In the genomic region with DNA sequence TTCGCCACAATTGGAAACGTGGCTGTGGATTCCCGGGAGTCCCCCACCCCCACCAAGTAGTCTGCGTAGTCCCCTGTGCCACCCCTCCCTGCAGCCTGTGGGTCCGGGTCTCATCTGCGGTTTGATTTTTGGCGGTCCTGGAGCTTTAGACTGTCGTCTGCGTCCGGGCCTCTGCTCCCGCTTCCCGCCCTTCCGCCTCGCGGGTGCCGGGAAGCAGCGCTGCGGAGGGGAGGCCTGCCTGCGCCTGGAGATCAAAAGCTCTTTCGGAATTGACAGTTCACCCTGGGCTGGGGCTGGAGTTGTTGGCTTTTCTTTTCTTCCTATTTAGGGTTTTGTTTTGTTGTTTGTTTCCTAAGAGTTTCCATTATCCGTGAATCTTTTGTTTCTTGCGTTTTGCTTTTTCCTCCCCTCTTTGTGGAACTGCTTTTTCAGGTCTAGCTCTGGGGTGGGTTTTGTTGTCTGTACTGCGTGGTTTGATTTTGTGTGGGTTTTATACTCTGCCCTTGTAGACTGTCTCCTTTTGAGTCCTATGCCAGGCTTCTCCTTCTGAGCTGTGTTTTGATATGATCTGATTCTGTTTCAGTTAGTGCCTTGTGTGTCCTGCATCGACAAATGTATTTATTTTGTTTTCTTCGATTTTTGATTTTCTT, we compare ENCODE assay signal across 8 mouse cellular contexts. TPM values are rescaled to one million over a fixed set of nuclear protein-coding genes. Genes with fewer than 3 reads are reported as not detected.
DNase-seq lines count a peak whose midpoint lies in the region; ATAC-seq and TF ChIP-seq lines count a peak whose summit lies in the region.

No protein-coding gene starts in this region.

- ATAC-seq in kidney, embryonic 16.5 days (ENCODE audit: low FRiP score, low TSS enrichment) = no peak
- ATAC-seq in hindbrain, postnatal 0 days = no peak
- ATAC-seq in midbrain, embryonic 16.5 days = no peak
- no peak for ATAC-seq in erythroid progenitor cell, adult 5-6 weeks (replicated peaks; ENCODE audit: low FRiP score, poor library complexity, severe bottlenecking)

- no peak overlapping the region for H3K27ac ChIP-seq in kidney, embryonic 16.5 days (ENCODE audit: low read length)
- no peak overlapping the region for H3K27ac ChIP-seq in hindbrain, postnatal 0 days
- no peak overlapping the region for H3K27ac ChIP-seq in midbrain, embryonic 16.5 days (ENCODE audit: low read length)

- WGBS in kidney, embryonic 16.5 days = 1% methylated on average over 24 of the region's 25 CpGs
- 2% methylated on average over 25 of the region's 25 CpGs for WGBS in hindbrain, postnatal 0 days
- under 1% methylated on average over 25 of the region's 25 CpGs for WGBS in midbrain, embryonic 16.5 days

- H3K9me3 ChIP-seq in kidney, embryonic 16.5 days (ENCODE audit: low read length) = no peaks in the 10 kb centered on the region
- no peaks in the 10 kb centered on the region for H3K9me3 ChIP-seq in hindbrain, postnatal 0 days (ENCODE audit: low read length)
- H3K9me3 ChIP-seq in midbrain, embryonic 16.5 days (replicated peaks; ENCODE audit: control insufficient read depth, low read length, poor library complexity, severe bottlenecking) = no peaks in the 10 kb centered on the region

- peak overlapping the region; percentile 22 for H3K4me3 ChIP-seq in kidney, embryonic 16.5 days (ENCODE audit: low read length)
- no peak overlapping the region for H3K4me3 ChIP-seq in hindbrain, postnatal 0 days (ENCODE audit: low read length)
- peak overlapping the region; percentile 18; the same call in 1 of the 2 replicates for H3K4me3 ChIP-seq in midbrain, embryonic 16.5 days (ENCODE audit: low read depth, low read length)

- H3K36me3 ChIP-seq in kidney, embryonic 16.5 days (ENCODE audit: insufficient read depth, low read length) = no peaks in the 10 kb centered on the region
- H3K36me3 ChIP-seq in hindbrain, postnatal 0 days (ENCODE audit: insufficient read depth, low read length) = no peaks in the 10 kb centered on the region
- no peaks in the 10 kb centered on the region for H3K36me3 ChIP-seq in midbrain, embryonic 16.5 days (ENCODE audit: control insufficient read depth, insufficient read depth, low read length)

- no peak overlapping the region for H3K9ac ChIP-seq in kidney, embryonic 16.5 days (replicated peaks; ENCODE audit: low read length)
- H3K9ac ChIP-seq in hindbrain, postnatal 0 days (replicated peaks; ENCODE audit: low read length) = no peak overlapping the region
- no peak overlapping the region for H3K9ac ChIP-seq in midbrain, embryonic 16.5 days (ENCODE audit: low read depth, low read length)

- peaks cover 94% of the 10 kb centered on the region for H3K27me3 ChIP-seq in kidney, embryonic 16.5 days (ENCODE audit: insufficient read depth, low read length)
- H3K27me3 ChIP-seq in hindbrain, postnatal 0 days (ENCODE audit: insufficient read depth, low read length) = peaks cover 56% of the 10 kb centered on the region
- peaks cover 59% of the 10 kb centered on the region for H3K27me3 ChIP-seq in midbrain, embryonic 16.5 days (ENCODE audit: control insufficient read depth, insufficient read depth, low read depth, low read length)

- DNase-seq in kidney, adult 9 months = no peak
- peak; percentile 71 for DNase-seq in embryo, embryonic 9.5 days (ENCODE audit: extremely low spot score)
- DNase-seq in hindbrain, postnatal 0 days (ENCODE audit: low spot score) = no peak
- DNase-seq in cerebellum, adult 9-11 months = no peak
- DNase-seq in spleen, adult 12 weeks (ENCODE audit: low spot score) = no peak

- TF ChIP-seq CTCF in hindbrain, postnatal 0 days (IDR thresholded peaks at IDR 0.05; ENCODE audit: low read depth) = no peak

- H3K4me2 ChIP-seq in kidney, embryonic 16.5 days (replicated peaks; ENCODE audit: low read depth, low read length) = no peak overlapping the region
- peak overlapping the region; percentile 34 for H3K4me2 ChIP-seq in hindbrain, postnatal 0 days (ENCODE audit: low read depth, low read length)
- peak overlapping the region; percentile 29 for H3K4me2 ChIP-seq in midbrain, embryonic 16.5 days (ENCODE audit: low read length)

- peaks cover 9% of the 10 kb centered on the region; the same call in 1 of the 2 replicates for H3K4me1 ChIP-seq in kidney, embryonic 16.5 days (ENCODE audit: insufficient read depth, low read length)
- H3K4me1 ChIP-seq in hindbrain, postnatal 0 days (ENCODE audit: insufficient read depth, low read length) = no peaks in the 10 kb centered on the region
- H3K4me1 ChIP-seq in midbrain, embryonic 16.5 days (ENCODE audit: control insufficient read depth, insufficient read depth, low read length) = no peaks in the 10 kb centered on the region

RNA-seq across cellular contexts. Expression of gene Pax5, which starts 1.9 kb away (rescaled TPM):
- not detected in 2 replicates for polyA plus RNA-seq in kidney, embryonic 16.5 days (2015; fragmentation: Nextera tagmentation; extraction: Ambion mirVana)
- total RNA-seq in hindbrain, postnatal 0 days (2014; rRNA removed) = 10.0 and 14.4 TPM in 2 replicates
- polyA plus RNA-seq in hindbrain, postnatal 0 days (2015; fragmentation: Nextera tagmentation; extraction: Ambion mirVana) = 0.61 and 0.81 TPM in 2 replicates
- polyA plus RNA-seq in midbrain, embryonic 16.5 days (2015; fragmentation: Nextera tagmentation; extraction: Ambion mirVana) = 3.6 and 4.8 TPM in 2 replicates
- total RNA-seq in erythroid progenitor cell, adult 5-6 weeks (2015; ENCODE audit: low replicate concordance) = 17.3 and 28.1 TPM in 2 replicates
- 5.1 and 6.7 TPM in 2 replicates for total RNA-seq in erythroid progenitor cell, adult 5-6 weeks (2017; ENCODE audit: low replicate concordance)

RNA-seq across cellular contexts. Expression of gene Zcchc7, which starts 43.5 kb away (rescaled TPM):
- 30.7 and 34.3 TPM in 2 replicates for polyA plus RNA-seq in kidney, embryonic 16.5 days (2015; fragmentation: Nextera tagmentation; extraction: Ambion mirVana)
- total RNA-seq in hindbrain, postnatal 0 days (2014; rRNA removed) = 15.6 and 18.9 TPM in 2 replicates
- polyA plus RNA-seq in hindbrain, postnatal 0 days (2015; fragmentation: Nextera tagmentation; extraction: Ambion mirVana) = 31.6 and 36.1 TPM in 2 replicates
- 31.2 and 34.7 TPM in 2 replicates for polyA plus RNA-seq in midbrain, embryonic 16.5 days (2015; fragmentation: Nextera tagmentation; extraction: Ambion mirVana)
- 14.4 and 49.9 TPM in 2 replicates for total RNA-seq in erythroid progenitor cell, adult 5-6 weeks (2015; ENCODE audit: low replicate concordance)
- 43.1 and 97.0 TPM in 2 replicates for total RNA-seq in erythroid progenitor cell, adult 5-6 weeks (2017; ENCODE audit: low replicate concordance)
